Mouse (Mus musculus) thymus, postnatal 10 days (tissue): ENCODE results near the gene Olfr30.
"Not testable (repeated sequence)": the region's sequence is repeated elsewhere in the genome, so short reads cannot be mapped to it uniquely, and the experiment has no call there.

Experiments used
- DNase-seq, 2 experiments: peaks; one replicate each; pipeline ENCODE4 v3.0.0; 2021; ENCODE audit warnings: low spot score in 2 of 2

Olfr30 gene

GRCm38 (mm10) chr11:58462170-58462569 lies at the start of gene Olfr30:
Gene Olfr30, minus strand, starts transcription at chr11:58462270.
- no peak for DNase-seq

- DNase-seq = not testable (repeated sequence)
Measured at GRCm38 (mm10) chr11:58509058-58509457, 47.0 kb upstream of the Olfr30 start.

- not testable (repeated sequence) for DNase-seq
Measured at GRCm38 (mm10) chr11:58502472-58502871, 40.4 kb upstream of the Olfr30 start, which contains the start of gene Olfr331. Gene Olfr331, minus strand, starts transcription at chr11:58502572.

DNA sequence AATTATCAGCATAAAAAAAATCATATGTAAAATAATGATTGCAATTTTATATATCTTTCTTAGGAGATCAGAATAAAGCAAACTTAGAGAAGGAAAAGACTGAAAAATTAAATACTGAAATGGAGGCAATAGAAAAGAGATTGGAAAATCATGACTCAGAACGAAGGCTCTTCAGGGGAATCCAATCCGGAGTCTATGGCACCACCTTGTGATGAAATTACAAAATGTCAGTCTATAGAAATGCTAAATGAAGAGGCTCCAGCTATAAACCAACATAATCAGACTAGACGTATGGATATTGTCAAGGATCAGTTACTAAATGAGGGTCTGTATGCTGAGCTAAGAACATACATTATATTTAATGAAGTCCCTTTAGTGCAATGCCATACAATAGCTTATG lies 37.2 kb upstream of the Olfr30 start:
- DNase-seq = no peak

DNA sequence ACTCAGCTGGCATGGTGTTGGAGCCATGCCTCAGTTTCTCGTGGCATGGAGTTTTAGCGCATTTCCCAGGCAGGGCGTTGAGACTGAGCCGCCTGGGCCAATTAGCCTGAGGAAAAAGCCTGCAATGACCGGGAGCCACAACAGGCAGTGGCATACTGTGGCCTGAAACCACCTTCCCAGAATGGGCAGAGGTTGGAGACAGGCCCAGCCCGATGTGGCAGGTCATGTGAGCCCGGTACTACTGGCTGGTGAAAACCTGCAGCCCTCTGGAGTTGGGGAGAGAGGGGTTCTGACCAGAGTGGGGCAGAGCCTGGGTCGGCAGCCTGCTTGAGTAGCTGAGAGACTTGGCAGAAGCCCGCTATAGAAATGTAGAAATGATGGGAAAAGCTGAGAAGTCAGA lies 36.7 kb upstream of the Olfr30 start:
- no peak for DNase-seq

DNA sequence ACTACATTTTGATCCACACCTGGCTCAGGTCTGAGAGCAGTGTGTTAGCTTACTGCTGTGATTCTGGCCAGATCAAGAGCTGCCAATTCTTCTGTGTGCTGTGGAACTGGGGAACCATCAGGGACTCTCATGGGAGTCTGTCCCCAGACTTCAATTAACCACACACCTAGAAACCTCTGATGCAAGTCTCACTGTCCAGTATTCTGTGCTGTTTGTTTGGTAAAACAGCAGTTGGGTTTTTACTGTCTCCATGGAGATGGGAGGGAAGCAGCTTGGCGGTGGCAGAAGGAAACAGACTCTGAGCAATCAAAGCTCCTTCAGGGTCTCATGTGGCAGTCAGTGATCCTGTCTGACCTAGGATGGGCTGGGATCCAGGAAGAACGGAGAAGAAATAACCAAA lies 30.4 kb upstream of the Olfr30 start, which contains the start of gene Olfr332:
Gene Olfr332 (minus strand): TSS at position 101 of the 400 bp plus-strand sequence.
- no peak for DNase-seq

DNA sequence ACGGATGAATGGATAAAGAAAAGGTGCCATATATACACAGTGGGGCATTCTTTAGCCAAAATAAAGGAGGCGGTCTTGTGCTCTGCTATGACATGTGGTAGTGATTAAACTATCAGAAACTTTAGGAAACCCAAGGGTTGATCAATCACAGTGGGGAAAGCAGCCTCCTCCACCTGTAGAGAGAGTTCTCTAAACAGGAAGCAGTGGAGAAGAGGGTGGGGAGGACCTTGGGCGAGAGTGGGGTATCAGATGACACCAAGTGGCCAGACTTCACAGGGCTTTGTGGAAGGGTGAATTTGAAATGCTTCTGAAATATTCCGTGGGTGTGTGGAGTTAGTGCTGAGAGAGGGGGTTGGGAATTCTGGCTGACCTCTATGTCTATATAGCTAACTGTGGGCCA lies 8.5 kb downstream of the Olfr30 start:
- no peak for DNase-seq

- no peak for DNase-seq
Measured at GRCm38 (mm10) chr11:58452759-58453158, 9.3 kb downstream of the Olfr30 start, which contains the start of gene Lypd9. Gene Lypd9, minus strand, starts transcription at chr11:58452923.

DNA sequence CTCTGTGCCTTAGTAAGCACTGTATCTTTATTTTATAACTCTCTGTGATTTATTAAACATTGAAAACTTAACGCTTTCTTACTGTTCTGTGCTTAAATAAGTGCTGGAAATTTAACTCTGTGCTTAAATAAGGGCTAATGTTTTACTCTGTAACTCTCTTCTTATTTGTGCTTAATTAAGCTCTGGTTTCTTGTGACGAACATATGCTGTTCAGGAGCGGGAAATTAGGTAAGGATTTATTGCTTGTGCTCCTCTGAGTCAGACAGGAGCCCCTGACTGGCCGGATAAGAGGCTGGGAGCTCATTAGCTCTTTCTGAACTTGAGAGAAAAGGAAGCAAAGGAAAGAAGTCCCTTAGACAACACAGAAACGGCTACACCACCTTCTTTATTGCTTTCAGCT lies 24.2 kb downstream of the Olfr30 start:
- DNase-seq = no peak

GRCm38 (mm10) chr11:58432259-58432658 lies 29.8 kb downstream of the Olfr30 start, which contains the start of gene Gm12253:
Gene Gm12253, plus strand, starts transcription at chr11:58432559.
- no peak for DNase-seq

DNA sequence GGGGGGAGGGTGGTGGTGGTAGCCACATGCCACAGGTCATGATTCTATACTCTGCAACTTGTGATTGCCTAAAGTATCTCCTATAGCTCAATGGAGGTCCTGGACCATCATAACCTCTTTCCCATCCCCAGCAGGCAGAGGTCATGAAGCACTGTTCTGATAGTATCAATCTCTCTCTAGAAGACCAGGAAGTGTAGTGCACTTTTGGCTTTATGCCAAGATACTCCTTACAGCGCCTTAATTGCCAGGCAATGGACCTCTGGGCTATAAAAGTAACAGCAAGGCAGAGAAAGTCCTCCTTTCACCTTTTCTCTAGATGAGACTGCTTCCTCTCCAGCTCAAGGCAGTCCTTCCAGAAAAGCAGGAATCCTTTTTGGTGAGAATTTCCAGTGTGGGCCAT lies 41.3 kb downstream of the Olfr30 start, which contains the start of gene 1810065E05Rik:
Gene 1810065E05Rik (plus strand): TSS at position 297 of the 400 bp plus-strand sequence.
- DNase-seq = no peak

DNA sequence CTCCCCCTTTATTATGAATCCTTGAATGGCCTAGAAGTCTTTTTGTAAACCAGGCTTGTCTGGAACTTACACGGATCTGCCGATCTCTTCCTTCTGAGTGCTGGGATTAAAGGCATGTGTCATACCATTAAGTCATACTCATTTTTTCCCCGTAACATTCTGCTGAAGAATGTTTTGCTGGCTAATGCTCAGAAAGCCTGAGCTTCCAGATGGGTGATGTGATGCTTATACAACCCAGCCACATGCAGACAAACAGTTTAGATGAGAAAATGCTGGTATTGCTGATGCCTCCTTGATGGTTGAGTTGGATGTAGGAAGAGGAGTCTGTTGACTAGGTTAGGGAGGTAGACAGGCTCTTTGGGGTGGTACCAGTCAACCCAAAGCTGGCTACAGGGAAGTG lies 43.7 kb downstream of the Olfr30 start:
- no peak for DNase-seq

DNA sequence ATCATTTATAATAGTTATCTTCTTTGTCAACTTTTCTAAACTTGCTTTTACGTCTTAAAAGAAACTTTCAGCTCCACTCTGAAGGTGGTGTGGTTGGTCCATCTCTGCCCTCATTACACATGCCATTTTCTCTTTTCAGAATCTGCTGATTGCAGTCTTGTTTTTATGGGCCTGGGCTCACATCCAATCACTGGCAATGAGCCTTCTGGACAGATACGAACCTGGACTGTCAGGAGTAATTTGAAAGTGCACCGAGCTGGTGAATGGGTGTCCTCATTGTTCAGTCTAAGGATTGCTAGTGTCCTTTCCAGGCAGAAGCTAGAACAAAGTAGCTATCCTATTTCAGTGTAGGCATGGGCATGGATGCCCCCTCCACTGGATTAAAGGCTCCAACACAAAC lies 54.0 kb downstream of the Olfr30 start:
- DNase-seq = no peak
